Mouse (Mus musculus): Measurements from ENCODE around the gene Tbk1. TPM values are rescaled to one million over a fixed set of nuclear protein-coding genes. Genes with fewer than 3 reads are reported as not detected.

Gene Tbk1
- total RNA-seq, 2 experiments from 2014 or later = 40.2 to 42.6 TPM

- no peak for DNase-seq
Measured at GRCm38 (mm10) chr10:121591106-121591505, 4.5 kb upstream of the Tbk1 start.

GRCm38 (mm10) chr10:121587371-121587840, 819 bp upstream of the Tbk1 start:
- no peak for DNase-seq

- DNase-seq = no peak
Measured at GRCm38 (mm10) chr10:121585791-121586642, 570 bp downstream of the Tbk1 start.

GRCm38 (mm10) chr10:121585056-121585790, 1.4 kb downstream of the Tbk1 start:
- no peak for DNase-seq

- no peak for DNase-seq
Measured at GRCm38 (mm10) chr10:121584033-121584432, 2.6 kb downstream of the Tbk1 start.

GRCm38 (mm10) chr10:121583016-121583415, 3.6 kb downstream of the Tbk1 start:
- DNase-seq = no peak

- DNase-seq = no peak
Measured at GRCm38 (mm10) chr10:121582287-121582686, 4.3 kb downstream of the Tbk1 start.

- no peak for DNase-seq
Measured at GRCm38 (mm10) chr10:121581405-121581804, 5.2 kb downstream of the Tbk1 start.

- DNase-seq = no peak
Measured at GRCm38 (mm10) chr10:121580381-121580780, 6.2 kb downstream of the Tbk1 start.

- no peak for DNase-seq
Measured at GRCm38 (mm10) chr10:121576372-121576771, 10.2 kb downstream of the Tbk1 start.

- DNase-seq = no peak
Measured at GRCm38 (mm10) chr10:121571511-121572147, 15.0 kb downstream of the Tbk1 start.

- no peak for DNase-seq
Measured at GRCm38 (mm10) chr10:121571031-121571430, 15.6 kb downstream of the Tbk1 start.

GRCm38 (mm10) chr10:121569796-121570195, 16.8 kb downstream of the Tbk1 start:
- DNase-seq = no peak

- no peak for DNase-seq
Measured at GRCm38 (mm10) chr10:121569001-121569589, 17.5 kb downstream of the Tbk1 start.

GRCm38 (mm10) chr10:121568534-121568933, 18.1 kb downstream of the Tbk1 start:
- DNase-seq = no peak

- no peak for DNase-seq
Measured at GRCm38 (mm10) chr10:121568026-121568425, 18.6 kb downstream of the Tbk1 start.

GRCm38 (mm10) chr10:121564447-121564846, 22.1 kb downstream of the Tbk1 start:
- DNase-seq = no peak

- DNase-seq = no peak
Measured at GRCm38 (mm10) chr10:121558231-121558630, 28.4 kb downstream of the Tbk1 start.

GRCm38 (mm10) chr10:121556263-121556662, 30.3 kb downstream of the Tbk1 start:
- no peak for DNase-seq

- DNase-seq = no peak
Measured at GRCm38 (mm10) chr10:121550334-121550733, 36.3 kb downstream of the Tbk1 start.

GRCm38 (mm10) chr10:121549670-121550069, 36.9 kb downstream of the Tbk1 start:
- DNase-seq = no peak

- no peak for DNase-seq
Measured at GRCm38 (mm10) chr10:121547162-121547561, 39.4 kb downstream of the Tbk1 start.
